Mouse (Mus musculus): ENCODE data around the gene Acoxl.

DNA sequence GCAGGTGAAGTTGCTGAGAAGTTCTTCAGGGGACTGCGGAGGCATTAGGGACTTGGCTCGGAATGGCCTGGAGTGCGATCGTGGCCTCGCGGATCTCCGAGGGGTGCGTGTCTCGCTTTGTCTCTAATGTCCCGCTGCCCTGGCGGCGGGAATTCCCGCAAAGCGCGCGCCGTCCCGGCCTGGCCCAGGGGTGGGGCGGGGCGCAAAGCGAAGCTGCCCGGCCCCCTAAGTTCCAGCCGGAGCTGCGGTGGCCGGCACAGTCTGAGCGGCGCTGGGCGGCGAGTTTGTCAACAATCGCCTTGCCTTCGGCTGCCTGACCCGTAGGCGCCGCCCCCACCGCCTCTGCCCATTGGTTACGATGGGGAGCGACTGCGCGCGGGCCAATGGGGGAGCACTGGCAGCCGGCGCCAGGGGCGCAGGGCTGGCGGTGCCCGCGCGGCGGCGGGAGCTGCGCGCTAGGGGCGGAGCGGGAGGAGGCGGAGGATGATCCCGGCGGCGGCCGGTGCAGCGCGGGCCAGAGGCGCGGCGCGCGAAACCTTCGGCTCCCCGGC lies 288.5 kb downstream of the Acoxl start:
- peak; percentile 82 for TF ChIP-seq POLR2A (IDR thresholded peaks at IDR 0.05; ENCODE audit: insufficient read depth, low read depth, low read length)
- TF ChIP-seq CTCF (IDR thresholded peaks at IDR 0.05): peak; percentile 52
- no peak for TF ChIP-seq EP300 (IDR thresholded peaks at IDR 0.05; ENCODE audit: insufficient read depth, low read depth, low read length)

Data from heart, adult 2 months (tissue).